Mouse (Mus musculus): ENCODE measurements around the gene Rab3d. TPM values are rescaled to one million over a fixed set of nuclear protein-coding genes. Genes with fewer than 3 reads are reported as not detected.
A peak's percentile ranks its signal among the peaks of the same experiment; 100 is the strongest.

Rab3d gene
- polyA plus RNA-seq, 1 experiment from 2014 or later, result 5.2 TPM

GRCm38 (mm10) chr9:21959244-21959643, 41.3 kb upstream of the Rab3d start:
- Histone ChIP-seq H3K9me3 (ENCODE audit: control insufficient read depth, low read length) (no peaks in the 10 kb centered on the region), H3K27ac (replicated peaks; ENCODE audit: low read depth, low read length) (no peak overlapping the region), H3K27me3 (ENCODE audit: control insufficient read depth, insufficient read depth, low read length) (peaks cover 36% of the 10 kb centered on the region), H3K36me3 (ENCODE audit: control insufficient read depth, insufficient read depth, low read length) (peaks cover 6% of the 10 kb centered on the region; the same call in 1 of the 2 replicates), H3K4me1 (ENCODE audit: control insufficient read depth, insufficient read depth, low read length) (0 out of 2 replicates have a peak, but pooled peaks cover 10% of the 10 kb centered on the region), H3K9ac (ENCODE audit: low read length) (no peak overlapping the region), H3K4me3 (ENCODE audit: low read depth, low read length) (no peak overlapping the region), H3K4me2 (ENCODE audit: low read depth, severe bottlenecking) (no peak overlapping the region)
- ATAC-seq (ENCODE audit: insufficient number of reproducible peaks, low FRiP score, low TSS enrichment, low read depth) (no peak), DNase-seq (ENCODE audit: low spot score) (no peak)
- 88% methylated on average over 7 of the region's 7 CpGs for WGBS

- no peak overlapping the region for H3K4me3 ChIP-seq (ENCODE audit: low read depth, low read length)
- no peak overlapping the region for H3K9ac ChIP-seq (ENCODE audit: low read length)
- H3K36me3 ChIP-seq (ENCODE audit: control insufficient read depth, insufficient read depth, low read length), result peaks cover 6% of the 10 kb centered on the region; the same call in 1 of the 2 replicates
- 0 out of 2 replicates have a peak, but pooled peaks cover 10% of the 10 kb centered on the region for H3K4me1 ChIP-seq (ENCODE audit: control insufficient read depth, insufficient read depth, low read length)
- H3K27ac ChIP-seq (replicated peaks; ENCODE audit: low read depth, low read length), result no peak overlapping the region
- H3K9me3 ChIP-seq (ENCODE audit: control insufficient read depth, low read length), result no peaks in the 10 kb centered on the region
- no peak for DNase-seq (ENCODE audit: low spot score)
- ATAC-seq (ENCODE audit: insufficient number of reproducible peaks, low FRiP score, low TSS enrichment, low read depth), result no peak
- H3K27me3 ChIP-seq (ENCODE audit: control insufficient read depth, insufficient read depth, low read length), result peaks cover 34% of the 10 kb centered on the region
- H3K4me2 ChIP-seq (ENCODE audit: low read depth, severe bottlenecking), result no peak overlapping the region
- WGBS, result 80% methylated on average over 5 of the region's 5 CpGs
Observed at GRCm38 (mm10) chr9:21958372-21958771, 40.4 kb upstream of the Rab3d start.

GRCm38 (mm10) chr9:21955570-21956281, 37.7 kb upstream of the Rab3d start, which contains the start of gene Swsap1:
Gene Swsap1 (plus strand): TSS chr9:21955755.
- ATAC-seq (ENCODE audit: insufficient number of reproducible peaks, low FRiP score, low TSS enrichment, low read depth) (peak; percentile 96), DNase-seq (ENCODE audit: low spot score) (peak; percentile 97)
- Histone ChIP-seq H3K4me3 (ENCODE audit: low read depth, low read length) (peak within 1 kb of the TSS; percentile 73), H3K9ac (ENCODE audit: low read length) (peak within 1 kb of the TSS; percentile 76), H3K4me2 (ENCODE audit: low read depth, severe bottlenecking) (peak within 1 kb of the TSS; percentile 61), H3K36me3 (ENCODE audit: control insufficient read depth, insufficient read depth, low read length) (peaks cover 6% of the 10 kb centered on the region; the same call in 1 of the 2 replicates), H3K9me3 (ENCODE audit: control insufficient read depth, low read length) (no peaks in the 10 kb centered on the region), H3K4me1 (ENCODE audit: control insufficient read depth, insufficient read depth, low read length) (0 out of 2 replicates have a peak, but pooled peaks cover 4% of the 10 kb centered on the region), H3K27me3 (ENCODE audit: control insufficient read depth, insufficient read depth, low read length) (peaks cover 9% of the 10 kb centered on the region), H3K27ac (replicated peaks; ENCODE audit: low read depth, low read length) (peak within 1 kb of the TSS; percentile 70; the same call in 1 of the 2 replicates)
- WGBS, result under 1% methylated on average over 54 of the region's 54 CpGs

GRCm38 (mm10) chr9:21955225-21955569, 37.2 kb upstream of the Rab3d start:
- H3K4me3 ChIP-seq (ENCODE audit: low read depth, low read length), result peak overlapping the region; percentile 73
- H3K9me3 ChIP-seq (ENCODE audit: control insufficient read depth, low read length), result no peaks in the 10 kb centered on the region
- peak overlapping the region; percentile 70; the same call in 1 of the 2 replicates for H3K27ac ChIP-seq (replicated peaks; ENCODE audit: low read depth, low read length)
- WGBS, result 3% methylated on average over 18 of the region's 18 CpGs
- peak overlapping the region; percentile 61 for H3K4me2 ChIP-seq (ENCODE audit: low read depth, severe bottlenecking)
- no peak for DNase-seq (ENCODE audit: low spot score)
- peaks cover 6% of the 10 kb centered on the region; the same call in 1 of the 2 replicates for H3K36me3 ChIP-seq (ENCODE audit: control insufficient read depth, insufficient read depth, low read length)
- ATAC-seq (ENCODE audit: insufficient number of reproducible peaks, low FRiP score, low TSS enrichment, low read depth), result peak; percentile 45
- peak overlapping the region; percentile 58 for H3K9ac ChIP-seq (ENCODE audit: low read length)
- H3K27me3 ChIP-seq (ENCODE audit: control insufficient read depth, insufficient read depth, low read length), result peaks cover 3% of the 10 kb centered on the region
- no peaks in the 10 kb centered on the region for H3K4me1 ChIP-seq (ENCODE audit: control insufficient read depth, insufficient read depth, low read length)

- ATAC-seq (ENCODE audit: insufficient number of reproducible peaks, low FRiP score, low TSS enrichment, low read depth) (no peak), DNase-seq (ENCODE audit: low spot score) (no peak)
- H3K27me3 ChIP-seq (ENCODE audit: control insufficient read depth, insufficient read depth, low read length), result peaks cover 2% of the 10 kb centered on the region; the same call in 1 of the 2 replicates
- H3K9ac ChIP-seq (ENCODE audit: low read length), result no peak overlapping the region
- no peak overlapping the region for H3K4me2 ChIP-seq (ENCODE audit: low read depth, severe bottlenecking)
- H3K4me1 ChIP-seq (ENCODE audit: control insufficient read depth, insufficient read depth, low read length), result no peaks in the 10 kb centered on the region
- 85% methylated on average over 3 of the region's 3 CpGs for WGBS
- H3K36me3 ChIP-seq (ENCODE audit: control insufficient read depth, insufficient read depth, low read length), result peaks cover 3% of the 10 kb centered on the region; the same call in 1 of the 2 replicates
- H3K9me3 ChIP-seq (ENCODE audit: control insufficient read depth, low read length), result no peaks in the 10 kb centered on the region
- no peak overlapping the region for H3K4me3 ChIP-seq (ENCODE audit: low read depth, low read length)
- no peak overlapping the region for H3K27ac ChIP-seq (replicated peaks; ENCODE audit: low read depth, low read length)
Observed at GRCm38 (mm10) chr9:21954635-21955034, 36.6 kb upstream of the Rab3d start.

- H3K4me3 ChIP-seq (ENCODE audit: low read depth, low read length), result no peak overlapping the region
- no peaks in the 10 kb centered on the region for H3K27me3 ChIP-seq (ENCODE audit: control insufficient read depth, insufficient read depth, low read length)
- no peaks in the 10 kb centered on the region for H3K4me1 ChIP-seq (ENCODE audit: control insufficient read depth, insufficient read depth, low read length)
- H3K9me3 ChIP-seq (ENCODE audit: control insufficient read depth, low read length), result no peaks in the 10 kb centered on the region
- WGBS, result 15% methylated on average over 3 of the region's 3 CpGs
- no peak overlapping the region for H3K27ac ChIP-seq (replicated peaks; ENCODE audit: low read depth, low read length)
- H3K9ac ChIP-seq (ENCODE audit: low read length), result no peak overlapping the region
- ATAC-seq (ENCODE audit: insufficient number of reproducible peaks, low FRiP score, low TSS enrichment, low read depth) (no peak), DNase-seq (ENCODE audit: low spot score) (no peak)
- no peak overlapping the region for H3K4me2 ChIP-seq (ENCODE audit: low read depth, severe bottlenecking)
- H3K36me3 ChIP-seq (ENCODE audit: control insufficient read depth, insufficient read depth, low read length), result peaks cover 3% of the 10 kb centered on the region; the same call in 1 of the 2 replicates
Observed at GRCm38 (mm10) chr9:21953600-21953999, 35.6 kb upstream of the Rab3d start.

- DNase-seq (ENCODE audit: low spot score) (no peak), ATAC-seq (ENCODE audit: insufficient number of reproducible peaks, low FRiP score, low TSS enrichment, low read depth) (no peak)
- H3K9me3 ChIP-seq (ENCODE audit: control insufficient read depth, low read length), result no peaks in the 10 kb centered on the region
- no peak overlapping the region for H3K9ac ChIP-seq (ENCODE audit: low read length)
- 0 out of 2 replicates have a peak, but pooled peaks cover 5% of the 10 kb centered on the region for H3K4me1 ChIP-seq (ENCODE audit: control insufficient read depth, insufficient read depth, low read length)
- H3K27ac ChIP-seq (replicated peaks; ENCODE audit: low read depth, low read length), result no peak overlapping the region
- no peak overlapping the region for H3K4me2 ChIP-seq (ENCODE audit: low read depth, severe bottlenecking)
- 85% methylated on average over 3 of the region's 3 CpGs for WGBS
- H3K4me3 ChIP-seq (ENCODE audit: low read depth, low read length), result no peak overlapping the region
- no peaks in the 10 kb centered on the region for H3K36me3 ChIP-seq (ENCODE audit: control insufficient read depth, insufficient read depth, low read length)
- peaks cover 11% of the 10 kb centered on the region for H3K27me3 ChIP-seq (ENCODE audit: control insufficient read depth, insufficient read depth, low read length)
Observed at GRCm38 (mm10) chr9:21951977-21952376, 34.0 kb upstream of the Rab3d start.

GRCm38 (mm10) chr9:21950322-21950721, 32.3 kb upstream of the Rab3d start:
- Histone ChIP-seq H3K36me3 (ENCODE audit: control insufficient read depth, insufficient read depth, low read length) (no peaks in the 10 kb centered on the region), H3K27me3 (ENCODE audit: control insufficient read depth, insufficient read depth, low read length) (peaks cover 11% of the 10 kb centered on the region), H3K9me3 (ENCODE audit: control insufficient read depth, low read length) (no peaks in the 10 kb centered on the region), H3K4me3 (ENCODE audit: low read depth, low read length) (no peak overlapping the region), H3K27ac (replicated peaks; ENCODE audit: low read depth, low read length) (no peak overlapping the region), H3K9ac (ENCODE audit: low read length) (no peak overlapping the region), H3K4me1 (ENCODE audit: control insufficient read depth, insufficient read depth, low read length) (0 out of 2 replicates have a peak, but pooled peaks cover 5% of the 10 kb centered on the region), H3K4me2 (ENCODE audit: low read depth, severe bottlenecking) (no peak overlapping the region)
- DNase-seq (ENCODE audit: low spot score) (peak; percentile 93), ATAC-seq (ENCODE audit: insufficient number of reproducible peaks, low FRiP score, low TSS enrichment, low read depth) (no peak)
- 14% methylated on average over 11 of the region's 11 CpGs for WGBS
